ENCODE assay signal across 10 mouse cellular contexts in genomic region chr1:134515891-134516290, GRCm38 (mm10). TPM values are rescaled to one million over a fixed set of nuclear protein-coding genes. Genes with fewer than 3 reads are reported as not detected.
DNase-seq lines count a peak whose midpoint lies in the region; ATAC-seq and TF ChIP-seq lines count a peak whose summit lies in the region.
"Had no signal": no experiment of that assay in that cellular context is flagged by ENCODE, and none has a peak within 500 bp of the region (broad histone marks: within the 10 kb centered on the region; RNA-seq: fewer than 3 reads in every experiment).

No protein-coding gene starts in this region.

- ATAC-seq in hindbrain, embryonic 12.5 days (ENCODE audit: low FRiP score): no peak
- ATAC-seq in lung, postnatal 0 days: no peak
- no peak for ATAC-seq in embryonic facial prominence, embryonic 12.5 days (ENCODE audit: insufficient number of reproducible peaks, insufficient read depth, low FRiP score, low TSS enrichment)
- ATAC-seq in limb, embryonic 13.5 days (ENCODE audit: low FRiP score, low read depth): no peak

- peaks cover 15% of the 10 kb centered on the region for H3K4me1 ChIP-seq in hindbrain, embryonic 12.5 days
- peaks cover 32% of the 10 kb centered on the region for H3K4me1 ChIP-seq in hindbrain, embryonic 10.5 days (replicated peaks)
- peaks cover 10% of the 10 kb centered on the region; the same call in 1 of the 2 replicates for H3K4me1 ChIP-seq in lung, postnatal 0 days (ENCODE audit: insufficient read depth, low read depth, low read length)
- peaks cover 22% of the 10 kb centered on the region for H3K4me1 ChIP-seq in embryonic facial prominence, embryonic 12.5 days
- peaks cover 30% of the 10 kb centered on the region for H3K4me1 ChIP-seq in limb, embryonic 13.5 days

- TF ChIP-seq EP300 in lung, postnatal 0 days (IDR thresholded peaks at IDR 0.05): no peak

- 82% methylated on average over 2 of the region's 2 CpGs for WGBS in hindbrain, embryonic 12.5 days
- WGBS in hindbrain, embryonic 10.5 days: 83% methylated on average over 2 of the region's 2 CpGs
- WGBS in lung, postnatal 0 days: 62% methylated on average over 2 of the region's 2 CpGs
- 82% methylated on average over 2 of the region's 2 CpGs for WGBS in embryonic facial prominence, embryonic 12.5 days
- 75% methylated on average over 2 of the region's 2 CpGs for WGBS in limb, embryonic 13.5 days

- H3K9ac ChIP-seq in hindbrain, embryonic 12.5 days: no peak overlapping the region
- no peak overlapping the region for H3K9ac ChIP-seq in lung, postnatal 0 days (replicated peaks; ENCODE audit: low read depth)
- no peak overlapping the region for H3K9ac ChIP-seq in embryonic facial prominence, embryonic 12.5 days
- H3K9ac ChIP-seq in limb, embryonic 13.5 days: no peak overlapping the region

- TF ChIP-seq CTCF in lung, postnatal 0 days (IDR thresholded peaks at IDR 0.05): no peak

- H3K9me3 ChIP-seq in hindbrain, embryonic 12.5 days (replicated peaks): no peaks in the 10 kb centered on the region
- no peaks in the 10 kb centered on the region for H3K9me3 ChIP-seq in hindbrain, embryonic 10.5 days
- no peaks in the 10 kb centered on the region for H3K9me3 ChIP-seq in lung, postnatal 0 days (ENCODE audit: low read length)
- H3K9me3 ChIP-seq in embryonic facial prominence, embryonic 12.5 days: no peaks in the 10 kb centered on the region
- H3K9me3 ChIP-seq in limb, embryonic 13.5 days: no peaks in the 10 kb centered on the region

- H3K27ac ChIP-seq in hindbrain, embryonic 12.5 days: peak overlapping the region; percentile 48; the same call in 1 of the 2 replicates
- H3K27ac ChIP-seq in hindbrain, embryonic 10.5 days: no peak overlapping the region
- 0 out of 2 replicates have a peak overlapping the region, but pooled peaks have one; percentile 64 for H3K27ac ChIP-seq in lung, postnatal 0 days (ENCODE audit: low read length)
- peak overlapping the region; percentile 84 for H3K27ac ChIP-seq in embryonic facial prominence, embryonic 12.5 days
- peak overlapping the region; percentile 64 for H3K27ac ChIP-seq in limb, embryonic 13.5 days
- H3K27ac ChIP-seq: gastrocnemius, adult 2 months had no signal

- H3K4me2 ChIP-seq in hindbrain, embryonic 12.5 days (replicated peaks): no peak overlapping the region
- no peak overlapping the region for H3K4me2 ChIP-seq in lung, postnatal 0 days (replicated peaks; ENCODE audit: low read depth, low read length)
- 0 out of 2 replicates have a peak overlapping the region, but pooled peaks have one; percentile 5 for H3K4me2 ChIP-seq in embryonic facial prominence, embryonic 12.5 days (replicated peaks)
- no peak overlapping the region for H3K4me2 ChIP-seq in limb, embryonic 13.5 days (replicated peaks)

- H3K36me3 ChIP-seq in hindbrain, embryonic 12.5 days: no peaks in the 10 kb centered on the region
- H3K36me3 ChIP-seq in hindbrain, embryonic 10.5 days: no peaks in the 10 kb centered on the region
- no peaks in the 10 kb centered on the region for H3K36me3 ChIP-seq in lung, postnatal 0 days (ENCODE audit: insufficient read depth, low read length)
- no peaks in the 10 kb centered on the region for H3K36me3 ChIP-seq in embryonic facial prominence, embryonic 12.5 days
- H3K36me3 ChIP-seq in limb, embryonic 13.5 days: no peaks in the 10 kb centered on the region

- H3K4me3 ChIP-seq in hindbrain, embryonic 12.5 days: no peak overlapping the region
- no peak overlapping the region for H3K4me3 ChIP-seq in hindbrain, embryonic 10.5 days
- no peak overlapping the region for H3K4me3 ChIP-seq in lung, postnatal 0 days (ENCODE audit: low read depth, low read length)
- H3K4me3 ChIP-seq in embryonic facial prominence, embryonic 12.5 days: no peak overlapping the region
- H3K4me3 ChIP-seq in limb, embryonic 13.5 days: no peak overlapping the region
- H3K4me3 ChIP-seq: gastrocnemius, adult 2 months had no signal

- DNase-seq in hindbrain, embryonic 10.5 days (ENCODE audit: low spot score): no peak
- DNase-seq in lung, postnatal 0 days (ENCODE audit: low spot score): no peak
- no peak for DNase-seq in lung, postnatal 14 days
- DNase-seq in thymus, postnatal 10 days (ENCODE audit: low spot score in 2 of 2): no peak
- DNase-seq: gastrocnemius, adult 2 months; thymus, postnatal 36 days had no signal

- peaks cover 31% of the 10 kb centered on the region for H3K27me3 ChIP-seq in hindbrain, embryonic 12.5 days
- peaks cover 42% of the 10 kb centered on the region for H3K27me3 ChIP-seq in hindbrain, embryonic 10.5 days (ENCODE audit: insufficient read depth, poor library complexity, severe bottlenecking)
- no peaks in the 10 kb centered on the region for H3K27me3 ChIP-seq in lung, postnatal 0 days (replicated peaks; ENCODE audit: insufficient read depth, low read length)
- H3K27me3 ChIP-seq in embryonic facial prominence, embryonic 12.5 days: peaks cover 29% of the 10 kb centered on the region
- H3K27me3 ChIP-seq in limb, embryonic 13.5 days: peaks cover 42% of the 10 kb centered on the region
- H3K27me3 ChIP-seq: CH12.LX had no signal

RNA-seq across cellular contexts. Expression of gene Rabif, which starts 21.4 kb away (rescaled TPM):
- 45.7 and 53.1 TPM in 2 replicates for polyA plus RNA-seq in hindbrain, embryonic 12.5 days (2016; fragmentation: Nextera tagmentation; extraction: Ambion mirVana)
- 43.8 and 45.0 TPM in 2 replicates for polyA plus RNA-seq in hindbrain, embryonic 10.5 days (2016; fragmentation: Nextera tagmentation; extraction: Ambion mirVana)
- polyA plus RNA-seq in lung, postnatal 0 days (2015; fragmentation: Nextera tagmentation; extraction: Ambion mirVana): 28.0 and 29.1 TPM in 2 replicates
- 38.4 TPM in 2 replicates for polyA plus RNA-seq in embryonic facial prominence, embryonic 12.5 days (2016; fragmentation: Nextera tagmentation; extraction: Ambion mirVana)
- polyA plus RNA-seq in limb, embryonic 13.5 days (2015; fragmentation: Nextera tagmentation; extraction: Ambion mirVana): 40.1 and 40.8 TPM in 2 replicates

RNA-seq across cellular contexts. Expression of gene Mgat4e, which starts 33.6 kb away (rescaled TPM):
- polyA plus RNA-seq in hindbrain, embryonic 12.5 days (2016; fragmentation: Nextera tagmentation; extraction: Ambion mirVana): not detected in 2 replicates
- polyA plus RNA-seq in hindbrain, embryonic 10.5 days (2016; fragmentation: Nextera tagmentation; extraction: Ambion mirVana): not detected in 2 replicates
- not detected in 2 replicates for polyA plus RNA-seq in lung, postnatal 0 days (2015; fragmentation: Nextera tagmentation; extraction: Ambion mirVana)
- 0.12 TPM in 1 of 2 replicates, not detected in the other for polyA plus RNA-seq in embryonic facial prominence, embryonic 12.5 days (2016; fragmentation: Nextera tagmentation; extraction: Ambion mirVana)
- polyA plus RNA-seq in limb, embryonic 13.5 days (2015; fragmentation: Nextera tagmentation; extraction: Ambion mirVana): 0.14 TPM in 1 of 2 replicates, not detected in the other

RNA-seq across cellular contexts. Expression of gene Kdm5b, which starts 44.1 kb away (rescaled TPM):
- 119 and 120 TPM in 2 replicates for polyA plus RNA-seq in hindbrain, embryonic 12.5 days (2016; fragmentation: Nextera tagmentation; extraction: Ambion mirVana)
- 69.9 and 71.6 TPM in 2 replicates for polyA plus RNA-seq in hindbrain, embryonic 10.5 days (2016; fragmentation: Nextera tagmentation; extraction: Ambion mirVana)
- 33.3 and 37.5 TPM in 2 replicates for polyA plus RNA-seq in lung, postnatal 0 days (2015; fragmentation: Nextera tagmentation; extraction: Ambion mirVana)
- 99.5 and 100 TPM in 2 replicates for polyA plus RNA-seq in embryonic facial prominence, embryonic 12.5 days (2016; fragmentation: Nextera tagmentation; extraction: Ambion mirVana)
- 96.1 and 98.8 TPM in 2 replicates for polyA plus RNA-seq in limb, embryonic 13.5 days (2015; fragmentation: Nextera tagmentation; extraction: Ambion mirVana)
